Mouse (Mus musculus): ENCODE measurements around the gene Serpina11. TPM values are rescaled to one million over a fixed set of nuclear protein-coding genes. Genes with fewer than 3 reads are reported as not detected.

Gene Serpina11
- total and polyA plus RNA-seq, 3 experiments = not detected

DNA sequence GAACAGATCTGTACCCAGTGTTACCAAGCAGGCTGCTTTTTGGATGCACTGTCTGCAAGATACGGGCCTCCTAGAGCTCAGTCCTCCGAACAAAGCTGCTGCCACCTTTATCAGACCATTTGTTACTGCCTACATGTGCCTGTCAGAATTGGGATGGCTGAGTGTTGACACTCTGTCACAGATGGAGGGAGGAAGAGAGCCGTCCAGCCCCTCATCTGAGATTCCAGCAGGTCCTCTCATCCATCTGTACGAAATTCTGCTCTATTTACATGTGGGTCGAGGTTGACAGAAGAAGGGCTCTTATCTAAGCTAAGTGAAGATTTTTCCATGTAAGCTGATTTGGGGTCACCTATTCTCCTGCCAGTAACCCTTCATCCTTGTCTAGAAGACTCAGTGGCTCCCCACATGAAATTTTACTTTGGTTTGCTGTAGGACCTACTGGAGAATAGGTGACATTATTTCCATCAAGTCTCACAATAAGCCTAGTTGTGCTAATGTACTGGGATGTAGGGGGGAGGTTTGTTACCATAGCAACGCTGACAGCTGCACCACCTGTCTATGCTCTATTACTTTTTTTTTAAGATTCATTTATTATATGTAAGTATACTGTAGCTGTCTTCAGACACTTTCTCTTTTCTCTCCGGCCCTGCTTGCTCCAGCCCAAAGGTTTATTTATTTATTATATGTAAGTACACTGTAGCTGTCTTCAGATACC is 8.0 kb downstream of the Serpina11 start:
- no peak for DNase-seq (ENCODE audit: low spot score)
- Histone ChIP-seq H3K36me3 (replicated peaks) (no peaks in the 10 kb centered on the region), H3K27me3 (ENCODE audit: insufficient read depth, low read length) (no peaks in the 10 kb centered on the region; the same call in 1 of the 2 replicates), H3K4me3 (ENCODE audit: low read depth, low read length) (no peak overlapping the region), H3K4me1 (ENCODE audit: insufficient read depth, low read depth, low read length) (no peaks in the 10 kb centered on the region), H3K9me3 (replicated peaks) (peaks cover 88% of the 10 kb centered on the region)
- ATAC-seq (ENCODE audit: extremely low read depth, insufficient number of reproducible peaks, low FRiP score, poor library complexity, severe bottlenecking) = no peak
- TF ChIP-seq POLR2AphosphoS5 (IDR thresholded peaks at IDR 0.05; ENCODE audit: insufficient replicate concordance, low read depth, low read length) (no peak), CTCF (IDR thresholded peaks at IDR 0.05; ENCODE audit: low read depth, low read length) (no peak)

DNA sequence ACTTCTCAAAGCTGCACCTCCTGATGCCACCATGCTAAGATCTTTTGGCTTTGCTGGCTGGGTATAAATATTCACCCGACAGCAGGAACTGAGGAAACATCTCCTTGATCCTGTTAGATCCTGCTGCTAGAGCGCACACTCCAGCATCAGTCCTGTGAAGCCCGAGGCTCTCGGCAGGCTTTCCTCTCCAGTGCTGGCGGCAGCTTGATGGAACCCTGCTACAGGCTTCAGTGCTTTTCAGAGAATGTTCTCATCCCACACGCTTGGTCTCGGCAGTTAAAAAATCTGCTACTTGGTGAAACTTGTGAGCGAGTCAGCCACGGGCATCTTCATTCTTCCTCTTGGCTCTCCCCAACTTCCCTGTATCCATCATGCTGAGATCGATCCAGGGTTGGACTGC is 11.5 kb downstream of the Serpina11 start:
- Histone ChIP-seq H3K27me3 (ENCODE audit: insufficient read depth, low read length) (no peaks in the 10 kb centered on the region), H3K36me3 (replicated peaks) (no peaks in the 10 kb centered on the region), H3K4me3 (ENCODE audit: low read depth, low read length) (no peak overlapping the region), H3K9me3 (replicated peaks) (peaks cover 79% of the 10 kb centered on the region), H3K4me1 (ENCODE audit: insufficient read depth, low read depth, low read length) (no peaks in the 10 kb centered on the region)
- TF ChIP-seq CTCF (IDR thresholded peaks at IDR 0.05; ENCODE audit: low read depth, low read length) (no peak), POLR2AphosphoS5 (IDR thresholded peaks at IDR 0.05; ENCODE audit: insufficient replicate concordance, low read depth, low read length) (no peak), GATA2 (IDR thresholded peaks at IDR 0.05; ENCODE audit: borderline replicate concordance, low read depth, low read length) (no peak), TAL1 (conservative IDR thresholded peaks at IDR 0.05; ENCODE audit: low read depth, low read length) (no peak), GATA1 (IDR thresholded peaks at IDR 0.05; ENCODE audit: borderline replicate concordance, low read length) (no peak)
- ATAC-seq (ENCODE audit: extremely low read depth, insufficient number of reproducible peaks, low FRiP score, poor library complexity, severe bottlenecking) = no peak
- DNase-seq (ENCODE audit: low spot score) = no peak

DNA sequence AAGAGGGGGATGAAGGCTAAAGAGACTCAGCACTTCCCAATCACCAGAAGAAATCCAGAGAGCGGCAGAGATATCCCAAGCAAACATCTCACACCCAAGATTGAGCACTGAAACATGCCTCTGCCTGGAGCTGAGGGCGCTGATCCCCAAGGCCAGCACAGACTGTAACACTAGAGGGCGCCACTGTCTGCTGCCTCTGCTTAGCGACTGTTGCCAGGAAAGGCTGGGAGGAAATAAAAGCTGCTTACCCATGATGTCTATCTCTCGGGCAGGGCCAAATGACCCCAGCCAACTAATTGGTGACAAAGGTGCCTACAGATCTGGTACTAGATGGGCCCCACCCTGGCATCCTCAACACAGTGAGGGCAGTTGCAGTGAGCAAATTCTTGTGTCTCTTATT is 11.9 kb downstream of the Serpina11 start:
- H3K4me3 ChIP-seq (ENCODE audit: low read depth, low read length) = no peak overlapping the region
- H3K4me1 ChIP-seq (ENCODE audit: insufficient read depth, low read depth, low read length) = no peaks in the 10 kb centered on the region
- no peak for TF ChIP-seq TAL1 (conservative IDR thresholded peaks at IDR 0.05; ENCODE audit: low read depth, low read length)
- no peak for TF ChIP-seq CTCF (IDR thresholded peaks at IDR 0.05; ENCODE audit: low read depth, low read length)
- no peak for TF ChIP-seq GATA1 (IDR thresholded peaks at IDR 0.05; ENCODE audit: borderline replicate concordance, low read length)
- no peak for TF ChIP-seq POLR2AphosphoS5 (IDR thresholded peaks at IDR 0.05; ENCODE audit: insufficient replicate concordance, low read depth, low read length)
- no peak for TF ChIP-seq GATA2 (IDR thresholded peaks at IDR 0.05; ENCODE audit: borderline replicate concordance, low read depth, low read length)
- peaks cover 79% of the 10 kb centered on the region for H3K9me3 ChIP-seq (replicated peaks)
- ATAC-seq (ENCODE audit: extremely low read depth, insufficient number of reproducible peaks, low FRiP score, poor library complexity, severe bottlenecking) (no peak), DNase-seq (ENCODE audit: low spot score) (no peak)
- no peaks in the 10 kb centered on the region for H3K27me3 ChIP-seq (ENCODE audit: insufficient read depth, low read length)
- no peaks in the 10 kb centered on the region for H3K36me3 ChIP-seq (replicated peaks)

DNA sequence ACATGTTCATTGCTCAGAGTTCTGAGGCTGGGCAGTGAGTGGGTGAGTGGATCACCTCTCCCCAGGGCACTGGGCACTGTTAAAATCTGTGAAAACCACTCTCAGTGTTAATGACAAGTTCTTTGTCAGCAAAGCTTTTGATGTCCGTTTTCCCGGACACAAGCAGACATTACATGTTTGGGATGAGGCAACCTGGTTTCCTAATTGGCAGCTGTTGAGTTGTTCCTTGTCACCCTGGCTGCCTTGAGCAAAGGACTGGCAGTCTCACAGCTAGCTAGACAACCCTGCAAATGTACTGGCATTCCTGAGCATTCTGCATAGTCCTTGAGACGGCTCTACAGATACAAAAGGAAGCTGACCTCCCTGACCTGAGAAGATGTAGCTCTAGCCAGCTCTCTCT is 12.7 kb downstream of the Serpina11 start:
- DNase-seq (ENCODE audit: low spot score) = no peak
- H3K4me1 ChIP-seq (ENCODE audit: insufficient read depth, low read depth, low read length) = no peaks in the 10 kb centered on the region
- no peak for TF ChIP-seq GATA2 (IDR thresholded peaks at IDR 0.05; ENCODE audit: borderline replicate concordance, low read depth, low read length)
- no peak for TF ChIP-seq TAL1 (conservative IDR thresholded peaks at IDR 0.05; ENCODE audit: low read depth, low read length)
- TF ChIP-seq GATA1 (IDR thresholded peaks at IDR 0.05; ENCODE audit: borderline replicate concordance, low read length) = no peak
- TF ChIP-seq POLR2AphosphoS5 (IDR thresholded peaks at IDR 0.05; ENCODE audit: insufficient replicate concordance, low read depth, low read length) = no peak
- no peak for TF ChIP-seq CTCF (IDR thresholded peaks at IDR 0.05; ENCODE audit: low read depth, low read length)
- no peaks in the 10 kb centered on the region for H3K27me3 ChIP-seq (ENCODE audit: insufficient read depth, low read length)
- no peak for ATAC-seq (ENCODE audit: extremely low read depth, insufficient number of reproducible peaks, low FRiP score, poor library complexity, severe bottlenecking)
- peaks cover 82% of the 10 kb centered on the region for H3K9me3 ChIP-seq (replicated peaks)
- no peaks in the 10 kb centered on the region for H3K36me3 ChIP-seq (replicated peaks)
- no peak overlapping the region for H3K4me3 ChIP-seq (ENCODE audit: low read depth, low read length)

DNA sequence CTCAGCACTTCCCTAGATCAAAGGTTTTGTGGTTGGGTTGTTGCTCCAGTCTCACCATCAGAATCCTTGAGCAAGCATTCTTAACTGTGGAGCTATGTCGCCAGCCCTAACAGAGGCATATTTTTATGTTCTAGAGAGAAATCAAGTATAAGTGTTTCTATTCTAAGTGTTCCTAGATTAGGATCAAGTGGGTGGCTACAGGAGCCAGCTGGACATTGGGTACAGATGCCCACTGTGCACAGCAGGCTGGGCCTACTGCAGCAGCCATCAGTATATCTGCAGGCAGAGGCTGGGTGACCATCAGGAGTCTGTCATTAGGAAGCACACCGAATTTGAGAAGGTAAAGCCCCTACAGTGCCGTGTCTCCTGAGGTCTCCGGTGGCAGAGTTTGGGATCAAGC is 18.7 kb downstream of the Serpina11 start:
- ATAC-seq (ENCODE audit: extremely low read depth, insufficient number of reproducible peaks, low FRiP score, poor library complexity, severe bottlenecking) = no peak
- Histone ChIP-seq H3K9me3 (replicated peaks) (peaks cover 74% of the 10 kb centered on the region), H3K36me3 (replicated peaks) (no peaks in the 10 kb centered on the region), H3K27me3 (ENCODE audit: insufficient read depth, low read length) (no peaks in the 10 kb centered on the region), H3K4me1 (ENCODE audit: insufficient read depth, low read depth, low read length) (no peaks in the 10 kb centered on the region), H3K4me3 (ENCODE audit: low read depth, low read length) (no peak overlapping the region)
- DNase-seq (ENCODE audit: low spot score) = no peak
- no peak for TF ChIP-seq TAL1 (conservative IDR thresholded peaks at IDR 0.05; ENCODE audit: low read depth, low read length)
- TF ChIP-seq GATA1 (IDR thresholded peaks at IDR 0.05; ENCODE audit: borderline replicate concordance, low read length) = no peak
- no peak for TF ChIP-seq GATA2 (IDR thresholded peaks at IDR 0.05; ENCODE audit: borderline replicate concordance, low read depth, low read length)
- no peak for TF ChIP-seq CTCF (IDR thresholded peaks at IDR 0.05; ENCODE audit: low read depth, low read length)
- no peak for TF ChIP-seq POLR2AphosphoS5 (IDR thresholded peaks at IDR 0.05; ENCODE audit: insufficient replicate concordance, low read depth, low read length)

DNA sequence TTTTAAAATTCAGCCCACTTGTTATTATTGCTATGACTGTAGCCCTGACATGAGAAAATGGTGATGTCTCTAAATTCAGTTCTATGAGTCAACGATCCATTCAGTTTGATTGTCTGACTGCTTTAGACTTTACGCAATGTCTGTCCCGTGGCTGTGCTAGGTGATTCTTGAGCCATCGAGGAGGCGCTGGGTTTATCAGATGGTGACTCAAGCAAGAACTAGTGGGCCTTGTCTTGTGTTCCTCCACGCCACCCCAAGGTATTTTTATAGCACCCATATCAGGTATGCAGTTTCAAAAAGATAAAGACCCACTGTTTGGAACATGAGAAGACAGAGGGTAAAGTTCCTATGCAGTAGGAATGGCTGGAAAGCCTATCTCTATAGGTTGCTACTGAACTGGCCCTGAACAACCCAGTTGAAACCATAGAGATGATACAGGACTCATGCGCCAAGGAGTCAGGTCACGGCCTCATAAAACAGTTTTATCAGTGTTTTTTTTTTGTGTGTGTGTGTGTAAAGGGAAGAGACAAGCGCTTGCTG is 20.1 kb downstream of the Serpina11 start:
- TF ChIP-seq CTCF (IDR thresholded peaks at IDR 0.05; ENCODE audit: low read depth, low read length) = no peak
- no peak for TF ChIP-seq GATA2 (IDR thresholded peaks at IDR 0.05; ENCODE audit: borderline replicate concordance, low read depth, low read length)
- no peak for TF ChIP-seq POLR2AphosphoS5 (IDR thresholded peaks at IDR 0.05; ENCODE audit: insufficient replicate concordance, low read depth, low read length)
- H3K27me3 ChIP-seq (ENCODE audit: insufficient read depth, low read length) = no peaks in the 10 kb centered on the region
- no peaks in the 10 kb centered on the region for H3K4me1 ChIP-seq (ENCODE audit: insufficient read depth, low read depth, low read length)
- ATAC-seq (ENCODE audit: extremely low read depth, insufficient number of reproducible peaks, low FRiP score, poor library complexity, severe bottlenecking) (no peak), DNase-seq (ENCODE audit: low spot score) (no peak)
- no peak overlapping the region for H3K4me3 ChIP-seq (ENCODE audit: low read depth, low read length)
- no peaks in the 10 kb centered on the region for H3K36me3 ChIP-seq (replicated peaks)
- peaks cover 81% of the 10 kb centered on the region for H3K9me3 ChIP-seq (replicated peaks)

All from G1E (cell line).